Mouse (Mus musculus): ENCODE data around the gene Spg7.

DNA sequence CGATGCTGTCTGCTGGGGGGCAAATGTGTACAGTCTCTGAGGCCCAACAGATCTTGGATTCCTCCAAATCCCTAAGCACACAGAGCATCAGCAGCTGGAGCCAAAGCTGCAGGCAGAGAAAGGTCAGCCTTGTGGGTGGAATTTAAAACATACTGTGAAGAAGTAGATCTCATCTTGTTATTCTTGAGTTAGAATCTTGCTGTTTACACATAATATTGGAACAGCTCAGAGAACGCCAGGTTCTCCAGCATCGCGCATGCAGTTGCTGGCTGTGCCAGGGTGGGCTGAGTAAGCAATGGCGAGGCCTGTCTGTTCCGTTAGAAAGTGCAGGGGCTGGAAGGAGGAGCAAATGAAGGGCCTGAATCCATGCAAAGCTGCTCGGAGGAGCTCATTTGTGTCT, 83.6 kb downstream of the Spg7 start:
- TF ChIP-seq EP300 (IDR thresholded peaks at IDR 0.05) = peak; percentile 50; the same call in 1 of the 2 replicates
- TF ChIP-seq CTCF (IDR thresholded peaks at IDR 0.05) = no peak; the same call in 1 of the 2 replicates
